Mouse (Mus musculus) kidney, postnatal 36 days (tissue): ENCODE results near the gene Cct3.
A peak's percentile ranks its signal among the peaks of the same experiment; 100 is the strongest.
"Not testable (repeated sequence)": the region's sequence is repeated elsewhere in the genome, so short reads cannot be mapped to it uniquely, and the experiment has no call there.

Source experiments
- DNase-seq, 2 experiments: peaks; one replicate each; pipeline ENCODE4 v3.0.0; 2021 to 2022; ENCODE audit warnings: mixed read lengths in 2 of 2

Cct3 gene

GRCm38 (mm10) chr3:88363700-88364099, 66.8 kb downstream of the Cct3 start:
- no peak for DNase-seq

- peak; percentile 75 to 88 for DNase-seq
Measured at GRCm38 (mm10) chr3:88364337-88364736, 67.4 kb downstream of the Cct3 start, which contains the start of gene Paqr6. Gene Paqr6 (plus strand): TSS chr3:88364584.

- DNase-seq: no peak
Measured at GRCm38 (mm10) chr3:88365705-88366361, 68.9 kb downstream of the Cct3 start.

GRCm38 (mm10) chr3:88366830-88367428, 70.0 kb downstream of the Cct3 start:
- DNase-seq: peak; percentile 35 to 66

- DNase-seq: not testable (repeated sequence)
Measured at GRCm38 (mm10) chr3:88367517-88367916, 70.6 kb downstream of the Cct3 start.

GRCm38 (mm10) chr3:88368511-88368910, 71.6 kb downstream of the Cct3 start:
- not testable (repeated sequence) for DNase-seq
